Mouse (Mus musculus): ENCODE measurements around the gene Serpina1c. TPM values are rescaled to one million over a fixed set of nuclear protein-coding genes. Genes with fewer than 3 reads are reported as not detected.
"Not testable (repeated sequence)": the region's sequence is repeated elsewhere in the genome, so short reads cannot be mapped to it uniquely, and the experiment has no call there.

Serpina1c gene
- polyA plus RNA-seq, 1 experiment from 2014 or later, result 0.87 TPM

DNA sequence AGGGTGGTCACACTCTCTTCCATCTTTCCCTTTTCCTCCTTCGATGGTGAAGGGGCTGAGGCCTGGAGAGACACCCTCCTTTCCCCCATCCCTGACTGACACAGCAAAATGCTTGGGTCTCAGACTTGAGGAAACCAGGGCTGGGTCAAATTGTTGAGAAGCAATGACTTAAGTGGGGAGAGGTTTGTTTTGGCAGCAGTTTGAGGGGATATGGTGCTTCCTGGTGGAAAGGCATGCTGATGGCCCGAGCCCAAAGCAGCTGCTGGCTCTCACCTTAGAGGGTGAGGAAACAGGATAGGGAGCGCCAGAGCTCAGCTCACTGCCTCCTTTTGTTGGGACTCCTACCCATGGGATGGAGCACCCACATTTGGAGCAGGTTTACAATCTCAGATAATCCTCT is 43.7 kb downstream of the Serpina1c start:
- no peak overlapping the region for H3K4me2 ChIP-seq
- H3K27me3 ChIP-seq (ENCODE audit: control insufficient read depth, insufficient read depth, low read length), result no peaks in the 10 kb centered on the region
- no peaks in the 10 kb centered on the region for H3K4me1 ChIP-seq (ENCODE audit: control insufficient read depth, insufficient read depth, low read length)
- H3K36me3 ChIP-seq (ENCODE audit: control insufficient read depth, insufficient read depth, low read length), result no peaks in the 10 kb centered on the region
- 48% methylated on average over 3 of the region's 3 CpGs for WGBS (ENCODE audit: insufficient replicate concordance)
- H3K9ac ChIP-seq (ENCODE audit: low read depth, low read length), result no peak overlapping the region
- ATAC-seq (replicated peaks; ENCODE audit: insufficient number of reproducible peaks, low FRiP score, low TSS enrichment), result no peak
- peaks cover 2% of the 10 kb centered on the region; the same call in 1 of the 2 replicates for H3K9me3 ChIP-seq (replicated peaks; ENCODE audit: control insufficient read depth, low read length)
- no peak overlapping the region for H3K27ac ChIP-seq (ENCODE audit: low read depth, low read length)
- no peak overlapping the region for H3K4me3 ChIP-seq (ENCODE audit: low read depth, low read length)

DNA sequence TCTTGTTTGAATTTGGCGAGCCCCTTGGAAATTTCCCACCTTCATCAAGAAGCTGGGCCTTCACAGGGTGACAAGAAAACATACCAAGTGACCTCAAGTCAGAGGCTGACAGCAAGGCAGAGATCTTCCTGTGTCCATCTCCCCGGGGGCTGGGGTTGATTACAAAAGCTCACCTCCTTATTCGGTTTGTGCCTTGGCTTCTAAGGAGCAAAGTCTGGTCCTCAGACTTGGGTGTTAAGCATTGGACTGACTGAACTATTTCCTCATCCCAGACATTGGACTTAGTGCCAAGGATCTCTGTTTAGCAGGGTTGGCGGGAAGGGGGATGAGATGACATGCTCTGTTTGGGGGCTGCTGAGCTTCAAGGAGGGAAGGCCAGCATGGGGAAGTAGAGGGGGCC is 44.1 kb downstream of the Serpina1c start:
- not testable (repeated sequence) for H3K4me1 ChIP-seq (ENCODE audit: control insufficient read depth, insufficient read depth, low read length); H3K9ac ChIP-seq (ENCODE audit: low read depth, low read length); H3K27ac ChIP-seq (ENCODE audit: low read depth, low read length); ATAC-seq (replicated peaks; ENCODE audit: insufficient number of reproducible peaks, low FRiP score, low TSS enrichment); H3K4me2 ChIP-seq; H3K4me3 ChIP-seq (ENCODE audit: low read depth, low read length); H3K27me3 ChIP-seq (ENCODE audit: control insufficient read depth, insufficient read depth, low read length); H3K9me3 ChIP-seq (replicated peaks; ENCODE audit: control insufficient read depth, low read length); H3K36me3 ChIP-seq (ENCODE audit: control insufficient read depth, insufficient read depth, low read length)
- 65% methylated on average over 3 of the region's 4 CpGs for WGBS (ENCODE audit: insufficient replicate concordance)

DNA sequence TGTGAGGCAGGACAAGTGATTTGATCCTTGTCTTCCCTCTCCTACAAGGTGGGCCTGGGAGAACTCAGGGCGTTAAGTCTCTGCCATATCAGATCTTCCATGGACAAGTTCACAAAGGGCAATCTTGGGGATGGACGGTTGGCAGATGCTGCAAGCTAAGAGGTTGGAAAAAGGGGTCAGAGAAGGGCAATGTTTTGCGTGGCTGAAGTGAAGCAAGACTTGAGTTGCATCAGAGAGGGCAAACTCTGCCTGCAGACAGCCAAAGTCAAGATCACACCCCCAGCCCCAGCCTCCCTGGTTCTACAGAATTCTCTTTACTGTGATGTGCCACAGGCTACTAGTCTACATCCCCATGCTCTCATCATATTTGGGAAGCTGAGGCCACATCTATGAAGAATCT is 45.1 kb downstream of the Serpina1c start:
- H3K27ac ChIP-seq (ENCODE audit: low read depth, low read length); H3K4me2 ChIP-seq; H3K27me3 ChIP-seq (ENCODE audit: control insufficient read depth, insufficient read depth, low read length); H3K4me3 ChIP-seq (ENCODE audit: low read depth, low read length); H3K9ac ChIP-seq (ENCODE audit: low read depth, low read length); ATAC-seq (replicated peaks; ENCODE audit: insufficient number of reproducible peaks, low FRiP score, low TSS enrichment); H3K4me1 ChIP-seq (ENCODE audit: control insufficient read depth, insufficient read depth, low read length); H3K36me3 ChIP-seq (ENCODE audit: control insufficient read depth, insufficient read depth, low read length); H3K9me3 ChIP-seq (replicated peaks; ENCODE audit: control insufficient read depth, low read length): not testable (repeated sequence)
- WGBS (ENCODE audit: insufficient replicate concordance), result 72% methylated on average over 3 of the region's 3 CpGs

DNA sequence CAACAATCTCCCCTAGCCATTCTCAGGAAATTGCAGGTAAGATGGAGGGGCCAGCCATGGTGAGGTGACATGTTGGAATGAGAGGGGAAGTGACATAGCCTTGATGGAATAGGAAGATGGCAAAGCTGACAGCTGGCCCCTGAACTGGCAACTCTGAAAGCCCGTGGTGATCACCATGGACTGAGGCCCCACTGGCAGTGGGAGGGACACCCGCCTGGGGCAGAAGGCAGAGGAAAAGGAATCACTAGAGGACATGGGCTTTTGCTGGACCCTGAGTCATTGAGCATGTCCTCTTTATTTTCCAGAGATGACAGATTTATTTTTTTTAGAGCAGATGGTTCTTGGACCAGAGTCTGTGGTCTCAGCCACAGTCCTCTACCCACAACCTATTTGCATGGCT is 51.7 kb downstream of the Serpina1c start:
- not testable (repeated sequence) for H3K9me3 ChIP-seq (replicated peaks; ENCODE audit: control insufficient read depth, low read length); H3K4me1 ChIP-seq (ENCODE audit: control insufficient read depth, insufficient read depth, low read length); H3K27ac ChIP-seq (ENCODE audit: low read depth, low read length); H3K4me2 ChIP-seq; ATAC-seq (replicated peaks; ENCODE audit: insufficient number of reproducible peaks, low FRiP score, low TSS enrichment); H3K9ac ChIP-seq (ENCODE audit: low read depth, low read length); H3K27me3 ChIP-seq (ENCODE audit: control insufficient read depth, insufficient read depth, low read length); H3K36me3 ChIP-seq (ENCODE audit: control insufficient read depth, insufficient read depth, low read length); H3K4me3 ChIP-seq (ENCODE audit: low read depth, low read length)
- 65% methylated on average over 2 of the region's 2 CpGs for WGBS (ENCODE audit: insufficient replicate concordance)

Other genes with a start within 250 kb of the Serpina1c start
- gene Serpina6, start 247.7 kb downstream of the Serpina1c start, polyA plus RNA-seq (2014; fragmentation: Nextera tagmentation; extraction: Ambion mirVana), result 3.3 and 18.3 TPM in 2 replicates
- gene Serpina16, start 228.7 kb downstream of the Serpina1c start, polyA plus RNA-seq (2014; fragmentation: Nextera tagmentation; extraction: Ambion mirVana), result not detected in 2 replicates
- gene Serpina1f, start 209.4 kb downstream of the Serpina1c start, polyA plus RNA-seq (2014; fragmentation: Nextera tagmentation; extraction: Ambion mirVana), result not detected in 2 replicates
- 0.80 TPM in 1 of 2 replicates, not detected in the other for gene Serpina1d, start 131.3 kb downstream of the Serpina1c start, polyA plus RNA-seq (2014; fragmentation: Nextera tagmentation; extraction: Ambion mirVana)
- 1.5 and 7.3 TPM in 2 replicates for gene Serpina1b, start 74.5 kb downstream of the Serpina1c start, polyA plus RNA-seq (2014; fragmentation: Nextera tagmentation; extraction: Ambion mirVana)
- 1.6 and 4.5 TPM in 2 replicates for gene Serpina1a, start 41.3 kb downstream of the Serpina1c start, polyA plus RNA-seq (2014; fragmentation: Nextera tagmentation; extraction: Ambion mirVana)
- 0.42 TPM in 1 of 2 replicates, not detected in the other for gene Serpina1e, start 54.1 kb upstream of the Serpina1c start, polyA plus RNA-seq (2014; fragmentation: Nextera tagmentation; extraction: Ambion mirVana)
- gene Serpina11, start 85.1 kb upstream of the Serpina1c start, polyA plus RNA-seq (2014; fragmentation: Nextera tagmentation; extraction: Ambion mirVana), result 0.16 TPM in 1 of 2 replicates, not detected in the other
- gene Serpina9, start 108.9 kb upstream of the Serpina1c start, polyA plus RNA-seq (2014; fragmentation: Nextera tagmentation; extraction: Ambion mirVana), result 0.04 and 0.21 TPM in 2 replicates
- gene Serpina12, start 139.6 kb upstream of the Serpina1c start, polyA plus RNA-seq (2014; fragmentation: Nextera tagmentation; extraction: Ambion mirVana), result 0.10 TPM in 1 of 2 replicates, not detected in the other
- gene Serpina5, start 196.2 kb upstream of the Serpina1c start, polyA plus RNA-seq (2014; fragmentation: Nextera tagmentation; extraction: Ambion mirVana), result not detected in 2 replicates
- not detected in 2 replicates for gene Serpina3a, start 207.8 kb upstream of the Serpina1c start, polyA plus RNA-seq (2014; fragmentation: Nextera tagmentation; extraction: Ambion mirVana)
- 0.17 and 0.55 TPM in 2 replicates for gene Serpina3b, start 223.1 kb upstream of the Serpina1c start, polyA plus RNA-seq (2014; fragmentation: Nextera tagmentation; extraction: Ambion mirVana)
- 0.25 TPM in 1 of 2 replicates, not detected in the other for gene Serpina3c, start 249.0 kb upstream of the Serpina1c start, polyA plus RNA-seq (2014; fragmentation: Nextera tagmentation; extraction: Ambion mirVana)